Mouse (Mus musculus) gastrocnemius, adult 2 months (tissue): ENCODE measurements at regions not wholly inside any gene's neighbourhood (a gene's known extent, or its start where the extent isn't known, plus 50 kb on each side); places are given as distances from the start of the nearest gene placed in this dataset.

ENCODE experiments used
- DNase-seq: peaks from one replicate; pipeline ENCODE4 v3.0.0; 2022
- H3K27ac ChIP-seq: fragments of 200-600 bp; 2 replicates; pipeline ENCODE4 v1.8.1; 2022; ENCODE audit warnings: mild to moderate bottlenecking
- H3K4me3 ChIP-seq: fragments of 200-600 bp; 2 replicates; pipeline ENCODE4 v1.8.1; 2022; ENCODE audit warnings: mild to moderate bottlenecking, moderate library complexity
- CTCF ChIP-seq: fragments of 200-600 bp; IDR thresholded peaks from 2 replicates; pipeline ENCODE4 v1.8.1; 2022; ENCODE audit warnings: antibody characterized with exemption, mild to moderate bottlenecking, moderate library complexity
- intact Hi-C: fragments of 180-260 bp; cut with DNase I; formaldehyde crosslinking; loops from one replicate; pipeline ENCODE4 v1.15.1; 2025

- intact Hi-C loops: loop anchor here (5.0 kb wide), 1 partner anchor 766 kb away; no protein-coding TSS in a partner anchor
- no peak for DNase-seq
- no peak for TF ChIP-seq CTCF
- no peak overlapping the region for H3K27ac ChIP-seq
- no peak overlapping the region for H3K4me3 ChIP-seq
These were observed 271.0 kb upstream of the Myo3a start for GRCm38 (mm10) chr2:21956112-21956963.

DNA sequence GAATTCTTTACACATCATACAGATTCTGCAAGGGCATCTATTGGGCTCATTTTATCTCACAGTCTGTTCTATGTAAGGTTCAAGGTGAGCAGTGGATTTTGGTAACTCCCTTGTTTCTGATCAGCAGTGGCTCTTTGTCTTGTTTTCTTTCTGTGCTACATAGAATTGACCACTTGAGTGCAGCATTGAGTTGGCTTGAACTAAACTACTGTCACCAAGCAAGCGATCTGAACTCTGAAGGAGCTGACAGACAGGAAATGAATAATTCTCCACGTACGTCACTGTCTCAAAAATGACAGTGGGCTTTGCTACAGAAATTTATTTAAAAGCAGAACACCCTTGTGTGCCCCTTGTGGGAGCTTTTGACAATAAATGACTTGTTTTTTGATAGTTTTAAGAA, 268.9 kb upstream of the Myo3a start:
- intact Hi-C loops: loop anchor here (5.0 kb wide), 1 partner anchor 764 kb away; no protein-coding TSS in a partner anchor
- Histone ChIP-seq H3K27ac (no peak overlapping the region), H3K4me3 (peak overlapping the region; percentile 43)
- peak; percentile 64 for TF ChIP-seq CTCF
- no peak for DNase-seq

- TF ChIP-seq CTCF: no peak
- peak overlapping the region; percentile 43 for H3K4me3 ChIP-seq
- H3K27ac ChIP-seq: no peak overlapping the region
- no peak for DNase-seq
- intact Hi-C loops: loop anchor here (5.0 kb wide), 1 partner anchor 763 kb away; no protein-coding TSS in a partner anchor
These were observed 268.5 kb upstream of the Myo3a start for GRCm38 (mm10) chr2:21958802-21959201.

DNA sequence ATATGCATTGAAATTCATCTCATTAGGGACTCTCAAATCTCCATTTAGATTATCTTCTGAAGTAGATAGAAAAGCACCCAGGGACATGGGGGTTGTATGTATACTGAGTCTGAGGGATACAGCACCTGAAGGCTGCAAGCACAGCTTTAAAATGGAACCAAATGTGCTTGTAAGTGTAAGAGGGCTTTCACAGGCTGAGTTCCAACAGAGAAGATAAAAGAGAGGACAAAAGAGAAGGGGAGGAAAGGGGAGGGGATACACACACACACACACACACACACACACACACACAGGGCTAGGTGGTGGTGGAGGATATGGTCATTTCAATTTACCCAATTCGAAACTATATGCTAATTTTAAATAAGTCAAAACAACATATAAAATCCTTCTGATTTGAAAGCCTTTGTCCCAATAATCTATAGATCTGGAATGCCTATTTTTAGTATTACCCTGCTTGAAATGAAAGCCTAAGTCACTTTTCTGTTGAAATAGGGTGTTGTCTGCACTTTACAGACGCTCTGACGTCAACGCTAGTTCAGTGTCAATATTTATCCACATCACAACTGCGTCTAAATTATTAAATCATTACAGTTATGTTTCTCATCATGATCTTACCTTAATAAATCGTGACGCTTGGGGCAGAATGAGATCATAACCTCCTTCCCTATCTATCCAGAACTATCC, 263.8 kb upstream of the Myo3a start:
- no peak overlapping the region for H3K4me3 ChIP-seq

DNA sequence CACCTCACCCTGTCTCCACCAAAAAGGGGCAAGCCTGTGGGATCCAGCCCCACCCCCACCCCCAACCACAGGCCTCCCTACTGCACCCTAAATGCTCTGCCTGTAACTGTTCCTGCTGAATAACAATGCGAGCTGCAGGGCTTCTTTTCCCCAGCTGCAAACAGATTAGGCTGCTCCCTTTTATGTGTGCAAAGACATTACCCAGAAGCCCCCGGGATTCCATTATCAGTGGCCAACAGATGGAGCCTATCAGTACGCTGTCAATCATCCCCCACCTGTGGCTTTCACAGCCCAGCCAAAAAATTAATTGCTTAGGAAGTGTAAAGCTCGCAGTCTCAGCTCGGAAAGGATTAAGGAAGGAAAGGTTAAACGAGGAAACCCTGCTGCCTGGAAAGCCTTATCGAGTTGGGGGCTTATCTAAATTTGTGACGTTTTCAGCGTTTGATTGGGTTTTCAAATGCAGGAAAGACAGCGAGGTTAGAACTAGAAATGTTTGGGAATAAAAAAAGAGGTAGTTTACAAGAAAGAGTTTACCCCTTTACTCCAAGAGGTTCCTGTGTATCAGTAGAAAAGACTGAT, 263.2 kb upstream of the Myo3a start:
- Histone ChIP-seq H3K27ac (no peak overlapping the region), H3K4me3 (no peak overlapping the region)
- DNase-seq: no peak
- intact Hi-C loops: no loop called here
- TF ChIP-seq CTCF: no peak

More for the DNA sequence above, 263.8 kb upstream of the Myo3a start:
- intact Hi-C loops: no loop called here
- TF ChIP-seq CTCF: no peak
- H3K27ac ChIP-seq: no peak overlapping the region
- DNase-seq: no peak

GRCm38 (mm10) chr2:21970774-21971406, 256.4 kb upstream of the Myo3a start:
- H3K4me3 ChIP-seq: no peak overlapping the region
- intact Hi-C loops: no loop called here
- TF ChIP-seq CTCF: no peak
- no peak overlapping the region for H3K27ac ChIP-seq
- no peak for DNase-seq

DNA sequence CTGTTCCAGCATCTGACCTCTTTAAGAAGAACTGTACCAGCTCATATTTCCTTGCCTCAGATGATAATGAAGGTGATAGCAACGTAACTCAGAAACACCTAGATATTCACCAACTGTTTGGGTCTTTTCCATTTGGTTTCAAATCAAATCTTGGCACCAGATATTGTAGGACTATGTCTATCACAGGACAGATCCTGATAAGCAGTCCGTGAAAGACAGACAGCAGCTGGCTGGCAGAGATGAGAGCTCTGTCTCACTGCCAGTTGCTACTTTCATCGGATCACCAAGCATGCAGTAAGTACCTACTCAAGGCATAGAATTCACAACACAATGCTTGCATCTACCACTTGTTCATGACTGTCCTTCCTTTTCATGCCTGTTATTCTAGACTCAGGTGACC, 252.7 kb upstream of the Myo3a start:
- intact Hi-C loops: no loop called here
- Histone ChIP-seq H3K27ac (no peak overlapping the region), H3K4me3 (no peak overlapping the region)
- no peak for DNase-seq
- TF ChIP-seq CTCF: no peak

DNA sequence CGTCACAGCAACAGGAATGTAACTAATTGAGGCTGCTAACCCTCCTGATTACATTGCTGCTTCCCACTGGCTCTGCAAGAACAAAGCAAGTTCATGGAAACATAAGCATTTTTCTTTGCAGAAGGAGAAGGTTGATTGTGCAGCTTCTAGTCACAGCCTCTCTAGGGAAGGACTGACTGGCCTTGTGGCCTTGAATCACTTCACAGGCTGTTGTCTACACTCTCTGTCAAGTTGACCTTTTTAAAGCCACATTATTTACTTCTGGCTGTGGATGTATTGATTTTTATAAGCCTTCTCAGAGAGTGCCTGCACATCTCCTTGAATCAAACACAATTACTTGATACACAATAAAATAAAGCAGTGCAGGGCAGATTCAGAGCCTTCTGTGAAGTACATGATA, 251.8 kb upstream of the Myo3a start:
- no peak overlapping the region for H3K27ac ChIP-seq
- intact Hi-C loops: no loop called here
- no peak for DNase-seq
- TF ChIP-seq CTCF: no peak
- H3K4me3 ChIP-seq: no peak overlapping the region

DNA sequence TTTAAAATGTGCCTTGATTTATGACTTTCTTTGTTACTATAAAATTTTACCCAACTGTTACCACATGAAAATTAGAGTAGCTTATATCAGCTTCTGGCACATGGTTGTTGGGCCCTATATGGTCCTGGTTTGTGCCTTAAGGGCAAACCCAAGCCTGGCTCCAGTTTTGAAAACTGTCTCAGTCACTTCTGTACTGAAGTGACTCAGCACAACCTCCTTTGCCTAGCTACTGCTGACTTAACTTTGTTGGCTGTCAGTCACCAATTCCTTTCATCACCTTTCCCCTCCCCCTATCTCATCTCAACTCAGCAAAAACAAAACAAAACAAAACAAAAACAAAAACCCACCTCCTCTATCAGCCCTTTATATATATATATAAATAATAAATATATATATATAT, 251.0 kb upstream of the Myo3a start:
- TF ChIP-seq CTCF: no peak
- no peak for DNase-seq
- H3K4me3 ChIP-seq: no peak overlapping the region
- no peak overlapping the region for H3K27ac ChIP-seq
- intact Hi-C loops: no loop called here

DNA sequence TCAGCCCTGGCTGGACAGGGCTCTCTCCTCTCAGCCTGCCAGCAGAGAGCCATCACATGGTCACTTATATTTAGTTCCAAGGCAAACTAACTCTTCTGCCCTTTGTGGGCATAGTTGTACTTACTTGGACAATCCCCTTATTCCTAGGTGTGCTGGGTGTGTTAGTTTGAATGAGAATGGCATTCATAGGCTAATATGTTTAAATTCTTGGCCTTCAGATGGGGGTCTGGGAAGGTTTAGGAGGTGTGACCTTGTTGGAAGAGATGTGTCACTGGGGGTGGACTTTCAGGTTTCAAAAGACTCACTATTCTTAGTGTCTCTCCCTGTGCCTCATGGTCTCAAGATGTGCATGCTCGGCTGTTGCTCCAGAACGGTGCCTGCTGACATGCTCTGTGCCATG, 250.5 kb upstream of the Myo3a start:
- no peak for DNase-seq
- intact Hi-C loops: no loop called here
- no peak for TF ChIP-seq CTCF

GRCm38 (mm10) chr2:21980177-21980576, 247.1 kb upstream of the Myo3a start:
- DNase-seq: no peak
- intact Hi-C loops: no loop called here
- no peak for TF ChIP-seq CTCF
- no peak overlapping the region for H3K27ac ChIP-seq
- H3K4me3 ChIP-seq: no peak overlapping the region

More for the DNA sequence above, 250.5 kb upstream of the Myo3a start:
- Histone ChIP-seq H3K27ac (no peak overlapping the region), H3K4me3 (no peak overlapping the region)

DNA sequence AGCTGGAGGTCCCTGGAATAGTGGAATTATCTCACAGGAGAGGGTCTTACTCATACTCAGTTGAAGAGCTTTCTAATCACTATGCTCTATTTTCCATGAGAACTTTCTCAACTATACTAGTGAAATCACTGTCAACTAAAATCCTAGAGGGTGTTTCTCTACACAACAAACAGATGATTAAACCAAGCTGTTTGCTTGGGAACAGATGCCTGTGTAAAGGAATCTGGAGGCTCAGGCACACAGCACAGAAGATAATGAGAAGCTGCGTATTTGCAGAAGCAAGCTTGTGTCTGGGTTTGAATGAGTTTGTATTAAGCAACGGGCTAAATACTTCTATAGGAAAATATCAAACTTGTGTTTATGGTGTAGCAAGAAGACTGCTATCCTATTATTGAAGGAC, 202.9 kb upstream of the Myo3a start:
- no peak for TF ChIP-seq CTCF
- DNase-seq: no peak
- intact Hi-C loops: no loop called here
- Histone ChIP-seq H3K4me3 (no peak overlapping the region), H3K27ac (no peak overlapping the region)

- intact Hi-C loops: no loop called here
- Histone ChIP-seq H3K27ac (no peak overlapping the region), H3K4me3 (no peak overlapping the region)
- no peak for TF ChIP-seq CTCF
- no peak for DNase-seq
These were observed 200.5 kb upstream of the Myo3a start for GRCm38 (mm10) chr2:22026794-22027193.
